Mouse (Mus musculus) hindbrain, embryonic 13.5 days (tissue): ENCODE measurements around the gene Tardbp. TPM values are rescaled to one million over a fixed set of nuclear protein-coding genes. Genes with fewer than 3 reads are reported as not detected.

Experiments
- ATAC-seq: fragments of 200-750 bp; cut with Nextera tagmentation; 2 replicates; pipeline ENCODE4 v1.8.0; 2017; ENCODE audit warnings: moderate TSS enrichment; ENCODE audit not compliant: low FRiP score
- H3K27ac ChIP-seq: fragments of 300-500 bp; sonication (generic); 2 replicates; pipeline ENCODE4 v1.5.1; 2015; ENCODE audit warnings: inconsistent platforms, mild to moderate bottlenecking, moderate library complexity
- H3K27me3 ChIP-seq: fragments of 300-500 bp; sonication (generic); 2 replicates; pipeline ENCODE4 v1.6.1; 2015; ENCODE audit warnings: mild to moderate bottlenecking, inconsistent platforms
- H3K36me3 ChIP-seq: fragments of 300-500 bp; sonication (generic); 2 replicates; pipeline ENCODE4 v1.6.1; 2015; ENCODE audit warnings: mild to moderate bottlenecking, inconsistent platforms
- H3K4me1 ChIP-seq: fragments of 300-500 bp; sonication (generic); replicated peaks from 2 replicates; pipeline ENCODE4 v1.6.1; 2015; ENCODE audit warnings: inconsistent platforms
- H3K4me2 ChIP-seq: fragments of 300-500 bp; sonication (generic); 2 replicates; pipeline ENCODE4 v1.6.1; 2015; ENCODE audit warnings: inconsistent platforms, mild to moderate bottlenecking, moderate library complexity
- H3K4me3 ChIP-seq: fragments of 300-500 bp; sonication (generic); 2 replicates; pipeline ENCODE4 v1.5.1; 2015; ENCODE audit warnings: mild to moderate bottlenecking, inconsistent platforms
- H3K9ac ChIP-seq: fragments of 300-500 bp; sonication (generic); 2 replicates; pipeline ENCODE4 v1.6.1; 2015; ENCODE audit warnings: mild to moderate bottlenecking, inconsistent platforms
- H3K9me3 ChIP-seq: fragments of 300-500 bp; sonication (generic); 2 replicates; pipeline ENCODE4 v1.6.1; 2016; ENCODE audit warnings: inconsistent platforms
- WGBS: fragments of 180-500 bp; shearing (Covaris S2); methylation state at CpG from one replicate; pipeline ENCODE4 v1.1.7; 2015; 5-methylcytosine and 5-hydroxymethylcytosine counted together
- polyA plus RNA-seq: library from polyadenylated mRNA; unstranded; fragments of >200 nt; fragmentation: Nextera tagmentation; extraction: Ambion mirVana; gene quantifications from 2 replicates; pipeline ENCODE4 v1.2.1, GENCODE M21; 2015

The Tardbp gene
- polyA plus RNA-seq = 238 and 243 TPM in 2 replicates

- Histone ChIP-seq H3K4me3 (peak within 1 kb of the TSS; percentile 98), H3K4me2 (peak within 1 kb of the TSS; percentile 98), H3K9me3 (no peaks in the 10 kb centered on the region), H3K36me3 (peaks cover 35% of the 10 kb centered on the region), H3K9ac (peak within 1 kb of the TSS; percentile 99), H3K4me1 (peaks cover 28% of the 10 kb centered on the region), H3K27me3 (no peaks in the 10 kb centered on the region), H3K27ac (peak within 1 kb of the TSS; percentile 98)
- peak; percentile 96 for ATAC-seq
- under 1% methylated on average over 51 of the region's 51 CpGs for WGBS
Measured at GRCm38 (mm10) chr4:148626623-148627185, at the start of gene Tardbp. Gene Tardbp, minus strand, starts transcription at chr4:148627019.

DNA sequence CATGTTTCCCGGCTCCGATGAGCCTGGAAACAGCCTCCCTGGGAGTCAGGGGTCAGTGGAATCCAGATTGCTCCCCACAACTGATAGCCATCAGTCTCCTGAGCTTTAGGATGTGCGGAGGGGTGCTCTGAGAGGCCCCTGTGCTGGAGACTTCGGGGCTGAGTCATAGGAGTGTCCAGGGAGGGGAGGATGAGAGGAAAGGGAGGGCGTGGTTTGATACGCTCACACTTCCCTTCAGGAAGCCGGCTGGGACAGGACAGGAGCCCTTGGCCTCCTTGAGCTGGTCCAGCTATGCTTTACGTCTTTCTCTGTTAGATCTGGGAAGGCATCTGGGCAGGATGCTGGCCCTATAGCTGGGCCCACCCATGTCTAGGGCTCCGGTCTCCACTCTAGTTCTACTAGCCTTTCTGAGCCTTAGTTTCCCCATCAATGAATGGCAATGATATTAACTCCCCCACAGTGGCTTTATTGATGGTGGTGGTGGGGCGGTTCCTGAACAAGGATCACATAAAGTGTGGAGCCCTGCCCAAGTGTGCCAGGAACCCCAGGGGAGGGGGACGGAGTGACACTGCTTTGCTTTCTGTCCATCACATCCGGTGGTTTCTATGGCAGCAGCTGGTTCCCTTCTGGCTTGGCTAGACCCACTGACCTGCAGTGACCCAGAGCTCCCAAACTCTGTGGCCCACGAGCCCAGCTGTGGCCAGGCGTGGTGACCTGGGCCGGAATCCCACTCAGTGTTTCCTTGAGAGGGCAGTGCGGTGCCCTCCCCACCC is 49.6 kb upstream of the Tardbp start:
- H3K27me3 ChIP-seq = peaks cover 28% of the 10 kb centered on the region; the same call in 1 of the 2 replicates
- ATAC-seq = no peak
- no peaks in the 10 kb centered on the region for H3K9me3 ChIP-seq
- H3K4me3 ChIP-seq = no peak overlapping the region
- no peak overlapping the region for H3K9ac ChIP-seq
- H3K27ac ChIP-seq = no peak overlapping the region
- 43% methylated on average over 16 of the region's 16 CpGs for WGBS
- peaks cover 25% of the 10 kb centered on the region for H3K4me1 ChIP-seq
- H3K4me2 ChIP-seq = no peak overlapping the region
- H3K36me3 ChIP-seq = no peaks in the 10 kb centered on the region

DNA sequence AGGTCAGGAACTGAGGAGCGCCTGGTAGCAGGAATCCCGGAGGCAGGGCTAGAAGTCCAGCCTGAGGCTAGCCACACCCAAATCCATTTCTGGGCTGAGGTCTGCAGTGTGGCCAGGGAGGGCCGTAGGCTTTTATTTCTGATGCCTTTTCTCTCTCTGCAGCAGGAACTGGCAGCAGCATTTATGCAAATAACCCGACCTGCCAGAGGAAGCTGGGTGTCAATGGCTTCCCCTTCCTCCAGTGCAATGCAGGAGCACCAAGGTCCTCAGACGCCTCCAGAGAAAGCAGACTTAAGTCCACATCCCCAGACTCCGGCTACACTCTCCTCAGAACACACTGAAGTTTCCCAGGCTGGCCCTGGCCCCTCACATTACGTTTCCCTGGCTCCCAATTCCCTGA is 48.2 kb upstream of the Tardbp start:
- Histone ChIP-seq H3K27me3 (peaks cover 19% of the 10 kb centered on the region; the same call in 1 of the 2 replicates), H3K9me3 (no peaks in the 10 kb centered on the region), H3K27ac (no peak overlapping the region), H3K4me2 (no peak overlapping the region), H3K4me1 (peaks cover 25% of the 10 kb centered on the region), H3K36me3 (no peaks in the 10 kb centered on the region), H3K4me3 (no peak overlapping the region), H3K9ac (no peak overlapping the region)
- ATAC-seq = no peak
- WGBS = 53% methylated on average over 7 of the region's 7 CpGs

- H3K9ac ChIP-seq = no peak overlapping the region
- 58% methylated on average over 16 of the region's 16 CpGs for WGBS
- H3K4me3 ChIP-seq = no peak overlapping the region
- H3K27ac ChIP-seq = no peak overlapping the region
- 0 out of 2 replicates have a peak, but pooled peaks cover 15% of the 10 kb centered on the region for H3K27me3 ChIP-seq
- ATAC-seq = no peak
- H3K9me3 ChIP-seq = no peaks in the 10 kb centered on the region
- no peak overlapping the region for H3K4me2 ChIP-seq
- H3K36me3 ChIP-seq = no peaks in the 10 kb centered on the region
- H3K4me1 ChIP-seq = peaks cover 15% of the 10 kb centered on the region
Measured at GRCm38 (mm10) chr4:148671230-148671947, 44.6 kb upstream of the Tardbp start.

DNA sequence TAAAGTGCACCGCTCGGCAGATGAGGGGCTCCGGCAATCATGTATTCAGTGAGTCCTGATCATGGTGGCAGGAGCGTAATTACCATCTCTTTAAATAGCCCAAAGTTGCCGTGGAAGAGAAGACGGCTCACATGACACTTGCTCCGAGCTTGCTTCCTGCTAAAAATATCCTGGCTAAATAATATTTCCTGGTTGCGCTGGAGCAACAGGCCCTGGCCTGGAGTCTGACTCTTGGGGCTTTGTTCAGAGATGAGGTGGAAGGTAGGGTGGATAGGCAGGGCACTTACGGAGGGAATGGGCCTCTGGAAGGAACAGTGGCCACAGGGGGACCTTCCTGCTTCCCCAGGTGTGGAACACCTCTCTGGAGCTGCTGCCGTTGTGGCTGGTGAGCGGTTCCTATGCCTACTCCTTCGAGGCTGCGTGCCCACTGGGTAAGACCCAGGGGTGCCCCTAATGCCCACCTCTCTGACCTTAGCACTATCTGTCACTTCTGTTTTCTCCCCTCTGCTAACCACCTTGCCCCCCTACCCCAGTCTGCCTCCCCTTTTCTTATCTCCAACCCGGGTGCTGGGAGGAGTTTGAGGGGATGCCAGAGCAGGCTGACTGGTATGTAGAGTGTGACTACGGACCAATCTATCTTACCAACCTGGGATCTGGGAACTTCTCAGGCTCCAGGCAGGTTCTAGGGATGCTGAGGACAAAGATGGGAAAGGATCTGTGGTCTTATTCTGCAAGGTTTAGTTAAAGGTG is 40.4 kb upstream of the Tardbp start:
- no peaks in the 10 kb centered on the region for H3K36me3 ChIP-seq
- no peak overlapping the region for H3K4me2 ChIP-seq
- H3K27me3 ChIP-seq = peaks cover 9% of the 10 kb centered on the region; the same call in 1 of the 2 replicates
- no peaks in the 10 kb centered on the region for H3K9me3 ChIP-seq
- no peak for ATAC-seq
- 88% methylated on average over 15 of the region's 15 CpGs for WGBS
- H3K4me3 ChIP-seq = no peak overlapping the region
- peaks cover 22% of the 10 kb centered on the region for H3K4me1 ChIP-seq
- H3K27ac ChIP-seq = no peak overlapping the region
- no peak overlapping the region for H3K9ac ChIP-seq

DNA sequence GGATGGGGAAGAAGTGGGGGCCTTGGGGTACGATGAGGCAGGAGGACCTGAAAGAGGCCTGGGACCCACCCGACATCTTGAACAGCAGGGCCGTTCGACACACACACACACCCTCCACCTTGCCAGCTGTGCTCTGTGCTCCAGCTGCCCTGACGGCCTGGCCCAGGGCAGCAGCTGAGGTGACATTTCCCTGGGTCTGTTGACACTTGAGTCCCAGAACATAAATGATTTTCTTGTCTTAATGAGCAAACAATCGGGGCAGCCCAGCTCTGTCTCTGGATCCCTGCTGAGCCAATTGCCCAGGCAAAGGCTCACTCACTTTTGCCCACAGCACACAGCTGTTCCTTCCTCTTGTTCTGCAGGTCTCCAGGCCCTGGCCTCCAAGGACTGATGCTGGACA is 37.2 kb upstream of the Tardbp start:
- no peak overlapping the region for H3K4me2 ChIP-seq
- H3K36me3 ChIP-seq = no peaks in the 10 kb centered on the region
- peaks cover 26% of the 10 kb centered on the region for H3K4me1 ChIP-seq
- WGBS = 40% methylated on average over 6 of the region's 6 CpGs
- no peaks in the 10 kb centered on the region for H3K9me3 ChIP-seq
- H3K27me3 ChIP-seq = peaks cover 18% of the 10 kb centered on the region
- H3K4me3 ChIP-seq = no peak overlapping the region
- ATAC-seq = no peak
- H3K27ac ChIP-seq = no peak overlapping the region
- no peak overlapping the region for H3K9ac ChIP-seq

DNA sequence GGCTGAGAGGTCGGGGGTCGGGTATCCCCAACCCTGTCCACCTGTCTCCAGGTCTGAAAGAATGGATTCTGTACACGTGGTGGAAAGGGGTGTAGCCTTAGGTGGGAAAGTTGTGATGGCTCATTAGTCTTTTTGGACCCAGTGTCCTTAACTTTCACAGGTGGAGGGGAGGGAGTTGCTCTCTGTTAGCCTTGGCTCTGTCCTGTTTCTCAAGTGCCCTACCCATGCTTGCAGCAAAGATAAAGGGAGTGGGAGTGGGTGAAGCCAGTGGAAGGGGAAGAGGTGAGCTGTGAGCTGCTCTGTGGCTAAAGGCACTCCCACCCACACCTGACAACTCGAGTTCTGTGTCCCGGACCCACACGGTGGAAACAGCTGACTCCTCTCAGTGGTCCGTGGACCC is 36.5 kb upstream of the Tardbp start:
- no peaks in the 10 kb centered on the region for H3K36me3 ChIP-seq
- peaks cover 26% of the 10 kb centered on the region for H3K4me1 ChIP-seq
- H3K4me3 ChIP-seq = no peak overlapping the region
- H3K27me3 ChIP-seq = peaks cover 14% of the 10 kb centered on the region
- no peaks in the 10 kb centered on the region for H3K9me3 ChIP-seq
- ATAC-seq = no peak
- H3K9ac ChIP-seq = no peak overlapping the region
- H3K27ac ChIP-seq = no peak overlapping the region
- WGBS = 79% methylated on average over 7 of the region's 7 CpGs
- H3K4me2 ChIP-seq = no peak overlapping the region

DNA sequence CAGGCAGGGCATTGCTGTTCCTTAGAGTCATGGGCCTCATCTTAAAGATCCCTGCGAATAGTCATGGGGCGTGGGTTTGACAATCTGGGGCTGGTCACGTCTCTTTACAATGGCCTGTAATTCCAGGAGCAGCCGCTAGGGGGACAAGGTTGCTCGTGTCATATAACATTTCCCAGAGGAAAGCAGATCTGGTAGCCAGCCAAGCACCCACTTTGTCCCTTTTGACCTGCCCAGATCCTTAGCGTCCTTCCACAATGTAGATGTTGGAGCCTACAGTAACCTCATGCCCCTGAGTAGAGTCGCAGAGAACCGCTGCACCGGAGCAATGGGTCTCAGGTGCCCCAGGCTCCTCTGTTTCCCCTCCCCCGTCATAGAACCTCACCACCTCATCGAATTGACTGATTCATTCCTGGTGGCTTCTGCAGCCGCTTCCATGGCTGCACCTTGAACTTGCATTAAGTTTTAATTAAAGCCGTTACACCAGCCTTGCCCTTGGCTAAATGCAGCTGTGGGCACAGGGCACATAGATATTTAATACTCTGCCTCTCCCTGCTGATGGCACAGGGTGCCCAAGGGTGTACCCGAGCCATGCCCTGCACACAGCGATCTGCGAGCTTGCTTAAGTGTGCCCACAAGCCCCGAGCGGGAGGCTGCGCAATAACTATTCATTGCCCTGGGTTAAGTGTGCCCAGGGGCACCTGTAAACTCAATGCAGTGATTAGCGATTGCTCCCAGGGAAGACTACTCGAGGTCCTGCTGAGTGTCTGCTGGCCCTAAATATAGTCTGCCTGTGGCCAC is 35.5 kb upstream of the Tardbp start:
- Histone ChIP-seq H3K4me1 (peaks cover 27% of the 10 kb centered on the region), H3K36me3 (no peaks in the 10 kb centered on the region), H3K27me3 (peaks cover 14% of the 10 kb centered on the region), H3K4me2 (peak overlapping the region; percentile 27), H3K9me3 (no peaks in the 10 kb centered on the region), H3K27ac (no peak overlapping the region), H3K4me3 (no peak overlapping the region), H3K9ac (0 out of 2 replicates have a peak overlapping the region, but pooled peaks have one; percentile 40)
- WGBS = 30% methylated on average over 21 of the region's 21 CpGs
- peak; percentile 64 for ATAC-seq

DNA sequence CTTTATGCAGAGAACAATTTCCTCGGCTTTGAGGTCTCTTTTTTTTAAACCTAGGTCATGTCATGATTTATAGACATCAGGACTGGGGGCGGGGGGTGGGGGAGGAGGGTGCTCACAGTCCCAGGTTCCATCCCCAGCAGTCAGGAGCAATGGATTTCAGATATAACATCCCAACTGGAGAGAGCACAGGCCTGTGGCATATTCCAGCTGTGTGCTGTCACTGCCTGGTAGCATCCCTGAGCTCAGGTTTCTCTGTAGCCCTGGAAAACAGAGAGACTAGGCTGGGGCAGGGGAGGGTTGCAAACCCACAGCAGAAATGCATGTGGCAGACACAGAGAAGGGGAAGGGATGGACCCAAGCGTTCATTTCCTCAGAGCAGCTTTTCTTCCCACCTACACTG is 33.4 kb upstream of the Tardbp start:
- Histone ChIP-seq H3K27ac (no peak overlapping the region), H3K4me1 (peaks cover 35% of the 10 kb centered on the region), H3K36me3 (no peaks in the 10 kb centered on the region), H3K4me2 (no peak overlapping the region), H3K9me3 (no peaks in the 10 kb centered on the region), H3K27me3 (peaks cover 18% of the 10 kb centered on the region), H3K9ac (no peak overlapping the region), H3K4me3 (no peak overlapping the region)
- WGBS = 64% methylated on average over 3 of the region's 3 CpGs
- ATAC-seq = no peak

GRCm38 (mm10) chr4:148657776-148658175 is 31.0 kb upstream of the Tardbp start:
- H3K4me1 ChIP-seq = peaks cover 19% of the 10 kb centered on the region
- peaks cover 17% of the 10 kb centered on the region; the same call in 1 of the 2 replicates for H3K27me3 ChIP-seq
- no peaks in the 10 kb centered on the region for H3K36me3 ChIP-seq
- no peak overlapping the region for H3K9ac ChIP-seq
- no peak overlapping the region for H3K27ac ChIP-seq
- 92% methylated on average over 13 of the region's 13 CpGs for WGBS
- ATAC-seq = no peak
- H3K4me2 ChIP-seq = no peak overlapping the region
- H3K4me3 ChIP-seq = no peak overlapping the region
- no peaks in the 10 kb centered on the region for H3K9me3 ChIP-seq

GRCm38 (mm10) chr4:148656691-148657258 is 30.0 kb upstream of the Tardbp start:
- 40% methylated on average over 15 of the region's 15 CpGs for WGBS
- Histone ChIP-seq H3K9ac (no peak overlapping the region), H3K4me3 (no peak overlapping the region), H3K27me3 (peaks cover 16% of the 10 kb centered on the region; the same call in 1 of the 2 replicates), H3K4me2 (no peak overlapping the region), H3K4me1 (peaks cover 9% of the 10 kb centered on the region), H3K36me3 (no peaks in the 10 kb centered on the region), H3K9me3 (no peaks in the 10 kb centered on the region), H3K27ac (no peak overlapping the region)
- ATAC-seq = no peak
